Mouse (Mus musculus): ENCODE measurements around the gene 4931440F15Rik. TPM values are rescaled to one million over a fixed set of nuclear protein-coding genes. Genes with fewer than 3 reads are reported as not detected.

4931440F15Rik gene
- polyA plus RNA-seq, 1 experiment from 2014 or later = 0.06 TPM

DNA sequence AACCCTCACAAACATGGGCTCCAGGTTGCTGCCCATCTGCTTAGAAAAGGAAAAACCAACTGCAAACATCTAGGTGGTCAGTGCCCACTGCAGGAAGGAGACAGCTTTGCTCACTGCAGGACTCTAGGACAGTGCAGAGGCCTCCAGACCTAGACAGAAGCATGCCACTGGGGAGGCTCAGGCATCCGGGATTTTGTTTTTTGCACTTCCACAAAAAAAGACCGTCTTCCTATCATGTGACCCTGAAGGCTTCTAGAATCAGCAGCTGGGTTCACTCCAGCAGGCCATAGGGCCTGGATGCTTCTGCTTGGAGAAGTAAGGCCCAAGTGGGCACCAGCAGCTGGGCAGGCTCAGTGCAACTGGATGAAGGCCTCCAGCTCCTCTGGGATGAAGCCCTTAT, 2.3 kb downstream of the 4931440F15Rik start:
- Histone ChIP-seq H3K4me1 (peaks cover 8% of the 10 kb centered on the region), H3K27ac (no peak overlapping the region), H3K4me2 (no peak overlapping the region), H3K27me3 (replicated peaks) (peaks cover 14% of the 10 kb centered on the region; the same call in 1 of the 2 replicates), H3K36me3 (no peaks in the 10 kb centered on the region), H3K9ac (no peak overlapping the region), H3K9me3 (no peaks in the 10 kb centered on the region), H3K4me3 (replicated peaks) (no peak overlapping the region)
- WGBS = 66% methylated on average over 2 of the region's 2 CpGs
- no peak for ATAC-seq (ENCODE audit: insufficient read depth, low FRiP score, low read depth)

- Histone ChIP-seq H3K27me3 (replicated peaks) (no peaks in the 10 kb centered on the region), H3K4me2 (no peak overlapping the region), H3K27ac (no peak overlapping the region), H3K36me3 (no peaks in the 10 kb centered on the region), H3K4me3 (replicated peaks) (no peak overlapping the region), H3K9me3 (no peaks in the 10 kb centered on the region), H3K4me1 (no peaks in the 10 kb centered on the region), H3K9ac (no peak overlapping the region)
- ATAC-seq (ENCODE audit: insufficient read depth, low FRiP score, low read depth) = no peak
Observed at GRCm38 (mm10) chr11:29815670-29816069, 9.8 kb downstream of the 4931440F15Rik start.

GRCm38 (mm10) chr11:29815261-29815660, 10.2 kb downstream of the 4931440F15Rik start:
- peak; percentile 96 for ATAC-seq (ENCODE audit: insufficient read depth, low FRiP score, low read depth)
- Histone ChIP-seq H3K27ac (no peak overlapping the region), H3K36me3 (no peaks in the 10 kb centered on the region), H3K4me3 (replicated peaks) (no peak overlapping the region), H3K4me1 (no peaks in the 10 kb centered on the region), H3K9ac (no peak overlapping the region), H3K27me3 (replicated peaks) (no peaks in the 10 kb centered on the region), H3K9me3 (no peaks in the 10 kb centered on the region), H3K4me2 (no peak overlapping the region)
- 81% methylated on average over 3 of the region's 3 CpGs for WGBS

DNA sequence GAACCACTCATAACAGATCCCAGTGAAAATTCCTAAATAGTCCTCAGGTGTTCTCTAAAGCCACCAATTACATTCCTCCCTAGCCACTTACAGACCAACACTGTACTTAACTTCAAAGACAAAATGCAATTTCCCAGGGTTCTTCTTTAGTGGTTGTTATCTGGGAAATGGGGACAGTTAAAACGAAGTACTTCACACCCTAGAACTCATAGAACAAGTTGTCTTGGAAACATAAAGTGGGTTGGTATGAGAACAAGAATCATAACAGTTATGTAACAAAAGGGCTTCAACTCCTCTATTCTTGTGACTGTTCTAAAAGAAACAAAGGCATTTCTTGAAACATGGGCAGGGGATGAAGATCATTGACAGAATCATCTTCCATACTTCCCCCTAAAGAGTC, 12.2 kb downstream of the 4931440F15Rik start:
- ATAC-seq (ENCODE audit: insufficient read depth, low FRiP score, low read depth) = no peak
- no peak overlapping the region for H3K27ac ChIP-seq
- no peak overlapping the region for H3K9ac ChIP-seq
- peaks cover 3% of the 10 kb centered on the region; the same call in 1 of the 2 replicates for H3K4me1 ChIP-seq
- no peaks in the 10 kb centered on the region for H3K27me3 ChIP-seq (replicated peaks)
- no peaks in the 10 kb centered on the region for H3K9me3 ChIP-seq
- no peak overlapping the region for H3K4me3 ChIP-seq (replicated peaks)
- H3K4me2 ChIP-seq = no peak overlapping the region
- no peaks in the 10 kb centered on the region for H3K36me3 ChIP-seq
- WGBS = 81% methylated on average over 1 of the region's 1 CpGs

DNA sequence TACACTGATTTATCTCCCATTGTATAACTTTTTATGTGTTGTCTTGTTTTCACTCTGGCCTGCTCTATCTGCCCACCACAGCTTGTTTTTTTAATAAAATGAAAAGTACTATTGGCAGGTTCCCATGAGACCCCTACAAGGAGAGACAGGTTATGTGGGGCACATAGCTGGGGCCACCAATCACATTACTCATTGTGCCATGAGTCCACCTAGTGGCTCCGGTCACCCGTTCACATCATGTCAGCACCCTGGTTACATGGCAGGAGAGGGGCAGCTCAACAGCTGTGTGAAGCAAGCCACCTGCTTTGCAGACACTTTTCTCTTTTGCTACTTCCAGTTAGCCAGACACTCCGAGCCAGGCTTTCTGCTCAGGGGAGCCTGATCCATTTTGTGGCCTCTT, 13.0 kb downstream of the 4931440F15Rik start:
- WGBS = 59% methylated on average over 3 of the region's 3 CpGs
- Histone ChIP-seq H3K4me3 (replicated peaks) (no peak overlapping the region), H3K27me3 (replicated peaks) (no peaks in the 10 kb centered on the region), H3K9ac (no peak overlapping the region), H3K9me3 (no peaks in the 10 kb centered on the region), H3K27ac (no peak overlapping the region), H3K4me2 (no peak overlapping the region), H3K4me1 (peaks cover 3% of the 10 kb centered on the region; the same call in 1 of the 2 replicates), H3K36me3 (no peaks in the 10 kb centered on the region)
- ATAC-seq (ENCODE audit: insufficient read depth, low FRiP score, low read depth) = no peak

- Histone ChIP-seq H3K4me3 (replicated peaks) (no peak overlapping the region), H3K4me1 (peaks cover 3% of the 10 kb centered on the region; the same call in 1 of the 2 replicates), H3K9ac (no peak overlapping the region), H3K27ac (no peak overlapping the region), H3K27me3 (replicated peaks) (no peaks in the 10 kb centered on the region), H3K9me3 (no peaks in the 10 kb centered on the region), H3K4me2 (no peak overlapping the region), H3K36me3 (no peaks in the 10 kb centered on the region)
- no peak for ATAC-seq (ENCODE audit: insufficient read depth, low FRiP score, low read depth)
- WGBS = 75% methylated on average over 3 of the region's 3 CpGs
Observed at GRCm38 (mm10) chr11:29810324-29810723, 15.1 kb downstream of the 4931440F15Rik start.

DNA sequence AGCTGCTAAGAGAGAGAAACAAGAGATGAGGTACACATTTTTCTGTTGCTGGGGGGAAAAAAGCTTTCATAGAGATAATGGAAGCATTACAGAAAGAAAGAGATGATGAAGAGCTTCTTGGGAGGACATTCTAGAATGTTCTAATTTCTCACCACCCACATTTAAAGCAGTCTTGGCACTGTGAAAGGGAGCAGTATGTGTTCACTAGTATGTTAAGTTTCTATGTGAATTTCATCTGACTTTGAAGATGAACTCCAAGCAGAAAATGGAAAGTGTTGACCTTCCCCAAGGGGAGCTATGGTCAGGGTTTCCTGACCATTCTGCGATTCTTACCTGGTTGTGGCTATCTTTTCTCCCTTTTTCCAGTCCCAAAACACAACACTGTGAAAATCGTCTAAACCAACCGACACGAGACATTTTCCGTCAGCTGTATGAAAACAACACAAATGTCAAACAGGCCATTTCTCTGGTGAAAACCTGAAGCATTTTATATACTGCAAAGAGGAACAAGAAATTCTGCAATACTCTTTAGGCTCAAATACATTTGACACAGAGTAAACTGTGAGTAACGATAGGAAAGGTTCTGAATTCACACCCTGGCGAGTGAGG, 16.4 kb downstream of the 4931440F15Rik start:
- H3K4me1 ChIP-seq = peaks cover 3% of the 10 kb centered on the region; the same call in 1 of the 2 replicates
- ATAC-seq (ENCODE audit: insufficient read depth, low FRiP score, low read depth) = no peak
- H3K27ac ChIP-seq = no peak overlapping the region
- no peaks in the 10 kb centered on the region for H3K9me3 ChIP-seq
- no peak overlapping the region for H3K4me2 ChIP-seq
- WGBS = 76% methylated on average over 7 of the region's 7 CpGs
- no peaks in the 10 kb centered on the region for H3K36me3 ChIP-seq
- H3K4me3 ChIP-seq (replicated peaks) = no peak overlapping the region
- H3K9ac ChIP-seq = no peak overlapping the region
- H3K27me3 ChIP-seq (replicated peaks) = no peaks in the 10 kb centered on the region

DNA sequence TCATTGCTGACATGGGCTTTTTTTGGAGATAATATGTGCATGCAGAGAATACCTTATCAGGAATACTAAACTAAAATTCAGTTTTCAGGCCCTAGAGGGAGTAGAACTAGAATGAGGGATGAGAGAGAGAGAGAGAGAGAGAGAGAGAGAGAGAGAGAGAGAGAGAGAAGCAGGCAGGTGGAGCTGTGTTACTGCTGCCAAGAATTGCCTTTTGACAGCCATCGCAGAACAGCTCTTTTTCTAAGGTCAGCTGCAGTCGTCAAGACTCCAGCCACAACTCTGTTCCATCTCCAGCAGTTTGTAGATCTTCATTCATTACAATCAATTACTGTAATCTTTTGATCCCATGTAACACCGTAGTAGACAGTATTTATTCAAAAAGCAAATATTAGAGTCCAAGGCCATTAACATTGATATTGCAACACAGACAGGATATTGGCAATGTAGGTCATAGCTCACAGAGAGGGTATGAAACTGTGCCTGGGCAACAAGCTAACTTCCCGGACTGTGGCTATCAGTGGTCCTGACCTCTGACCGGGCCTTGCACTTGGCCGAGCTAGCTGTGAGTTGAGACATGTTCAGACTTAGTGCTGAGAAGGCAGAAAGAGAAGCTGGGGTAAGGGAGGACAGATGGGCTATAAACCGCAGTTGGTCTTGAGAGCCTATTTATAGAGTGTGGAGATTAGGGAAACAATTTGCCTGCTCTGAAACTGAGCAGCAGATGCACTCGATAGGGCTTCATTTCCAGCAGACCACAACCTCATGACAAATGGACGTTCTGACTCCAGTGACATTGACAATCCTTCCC, 17.1 kb downstream of the 4931440F15Rik start:
- H3K27me3 ChIP-seq (replicated peaks) = no peaks in the 10 kb centered on the region
- no peaks in the 10 kb centered on the region for H3K9me3 ChIP-seq
- no peak overlapping the region for H3K9ac ChIP-seq
- peaks cover 3% of the 10 kb centered on the region; the same call in 1 of the 2 replicates for H3K4me1 ChIP-seq
- H3K36me3 ChIP-seq = no peaks in the 10 kb centered on the region
- WGBS = 27% methylated on average over 9 of the region's 9 CpGs
- ATAC-seq (ENCODE audit: insufficient read depth, low FRiP score, low read depth) = peak; percentile 60; the same call in 1 of the 2 replicates
- no peak overlapping the region for H3K4me3 ChIP-seq (replicated peaks)
- no peak overlapping the region for H3K27ac ChIP-seq
- H3K4me2 ChIP-seq = no peak overlapping the region

DNA sequence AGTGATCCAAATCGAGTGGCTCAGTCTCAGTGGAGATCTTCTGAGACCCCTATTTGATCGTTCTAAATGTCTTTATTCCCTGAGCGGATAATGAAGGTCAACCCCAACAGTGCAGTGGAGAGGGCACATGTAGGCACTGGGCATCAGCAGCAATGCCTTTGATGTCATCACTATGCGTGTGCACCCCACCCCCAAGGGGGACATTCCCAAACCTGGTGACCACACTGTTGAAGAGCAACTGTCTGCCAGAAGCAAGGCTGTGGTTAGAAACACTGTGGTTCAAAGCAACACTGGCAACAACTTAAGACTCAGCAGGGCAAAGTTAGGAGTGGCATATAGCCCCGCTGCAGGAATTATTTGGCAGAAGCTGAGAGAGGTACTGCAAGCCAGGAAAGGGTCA, 18.1 kb downstream of the 4931440F15Rik start:
- WGBS = 86% methylated on average over 5 of the region's 5 CpGs
- Histone ChIP-seq H3K9me3 (no peaks in the 10 kb centered on the region), H3K4me1 (peaks cover 3% of the 10 kb centered on the region; the same call in 1 of the 2 replicates), H3K9ac (no peak overlapping the region), H3K27ac (no peak overlapping the region), H3K4me3 (replicated peaks) (no peak overlapping the region), H3K4me2 (no peak overlapping the region), H3K27me3 (replicated peaks) (no peaks in the 10 kb centered on the region), H3K36me3 (no peaks in the 10 kb centered on the region)
- ATAC-seq (ENCODE audit: insufficient read depth, low FRiP score, low read depth) = no peak

DNA sequence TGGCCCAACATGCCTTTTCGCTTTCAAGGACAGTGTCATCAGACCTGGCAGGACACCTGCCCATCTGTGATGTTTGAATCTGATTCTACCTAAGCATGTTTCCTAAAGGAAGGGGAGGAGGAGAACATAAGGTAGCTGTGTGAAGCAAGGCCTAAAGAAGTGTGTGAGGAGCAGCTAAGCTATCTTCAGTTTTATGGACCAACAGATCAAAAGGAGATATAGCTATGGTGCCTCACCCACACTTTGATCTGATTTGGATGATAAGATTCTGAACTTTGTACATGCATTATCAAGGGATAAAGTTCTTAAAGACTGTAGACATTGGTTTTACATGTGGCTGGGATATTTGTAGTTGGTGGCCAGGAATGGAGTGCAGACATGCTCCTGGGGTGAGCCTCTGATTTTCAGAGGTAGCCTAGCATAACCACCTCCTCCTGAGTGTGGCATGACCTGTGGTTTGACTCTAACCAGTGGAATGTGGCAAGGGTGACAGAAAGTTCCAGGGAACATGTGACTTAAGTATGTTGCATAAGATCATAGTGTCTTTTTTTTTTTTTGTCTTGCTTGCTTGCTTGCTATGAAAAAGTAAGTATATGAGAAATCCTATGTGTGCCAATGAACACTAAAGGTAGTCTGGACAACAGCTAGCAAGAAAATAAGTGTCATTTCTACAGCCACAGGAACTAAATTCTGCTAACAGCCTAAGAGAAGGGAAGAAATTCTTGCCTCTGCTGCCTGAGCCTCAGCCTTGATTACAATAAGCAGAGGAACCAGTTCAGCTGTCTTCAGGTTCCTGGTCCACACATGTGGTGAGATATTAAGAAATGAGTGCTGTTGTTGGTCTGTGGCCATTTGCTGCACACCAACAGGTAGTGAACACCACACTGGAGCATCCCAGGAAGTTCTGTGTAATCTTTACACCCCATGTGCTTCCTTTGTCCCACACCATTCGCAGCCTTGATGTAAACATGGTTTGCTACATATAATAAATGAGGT, 23.7 kb downstream of the 4931440F15Rik start:
- no peaks in the 10 kb centered on the region for H3K9me3 ChIP-seq
- no peaks in the 10 kb centered on the region for H3K4me1 ChIP-seq
- no peak overlapping the region for H3K27ac ChIP-seq
- no peak overlapping the region for H3K9ac ChIP-seq
- ATAC-seq (ENCODE audit: insufficient read depth, low FRiP score, low read depth) = no peak
- no peak overlapping the region for H3K4me3 ChIP-seq (replicated peaks)
- WGBS = 66% methylated on average over 2 of the region's 2 CpGs
- H3K4me2 ChIP-seq = no peak overlapping the region
- no peaks in the 10 kb centered on the region for H3K36me3 ChIP-seq
- no peaks in the 10 kb centered on the region for H3K27me3 ChIP-seq (replicated peaks)

DNA sequence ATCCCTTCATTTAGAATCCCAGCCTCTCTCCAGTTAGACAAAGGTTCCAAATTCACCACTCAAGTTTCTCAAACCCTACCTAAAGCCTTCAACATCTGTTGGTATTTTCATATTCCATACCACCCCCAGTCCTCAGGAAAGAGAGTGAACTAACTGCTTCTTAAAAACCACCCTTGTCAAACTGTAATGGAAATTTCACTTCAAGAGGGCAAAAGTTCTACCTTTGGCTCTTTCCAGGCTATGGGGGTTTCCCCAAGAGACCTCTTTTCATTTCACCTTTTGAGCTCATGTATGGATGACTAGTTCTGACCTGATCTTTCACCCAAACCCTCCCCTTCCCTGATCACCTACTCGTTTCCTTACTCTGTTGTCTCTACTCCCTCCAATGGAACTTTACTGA, 25.6 kb downstream of the 4931440F15Rik start:
- ATAC-seq (ENCODE audit: insufficient read depth, low FRiP score, low read depth) = no peak
- 77% methylated on average over 1 of the region's 1 CpGs for WGBS
- H3K4me1 ChIP-seq = no peaks in the 10 kb centered on the region

More for the DNA sequence above, 25.6 kb downstream of the 4931440F15Rik start:
- Histone ChIP-seq H3K4me2 (no peak overlapping the region), H3K27me3 (replicated peaks) (no peaks in the 10 kb centered on the region), H3K27ac (no peak overlapping the region), H3K9ac (no peak overlapping the region), H3K9me3 (no peaks in the 10 kb centered on the region), H3K36me3 (no peaks in the 10 kb centered on the region), H3K4me3 (replicated peaks) (no peak overlapping the region)
